Mouse (Mus musculus) heart, adult 2 months (tissue): ENCODE data around the gene Dbp. TPM values are rescaled to one million over a fixed set of nuclear protein-coding genes. Genes with fewer than 3 reads are reported as not detected.

ENCODE experiments used
- DNase-seq, 2 experiments: peaks; one replicate each; pipeline ENCODE4 v3.0.0; 2021
- H3K27ac ChIP-seq: fragments of 200-600 bp; 2 replicates; pipeline ENCODE4 v1.8.1; 2022
- H3K27me3 ChIP-seq: fragments of 200-500 bp; 2 replicates; pipeline ENCODE4 v1.6.1; 2012; ENCODE audit warnings: mild to moderate bottlenecking, low read length, inconsistent platforms, mixed read lengths; ENCODE audit not compliant: control insufficient read depth, insufficient read depth
- H3K36me3 ChIP-seq: fragments of 200-500 bp; 2 replicates; pipeline ENCODE4 v1.6.1; 2012; ENCODE audit warnings: low read length, inconsistent platforms; ENCODE audit not compliant: control insufficient read depth, insufficient read depth
- H3K4me1 ChIP-seq: fragments of 200-500 bp; 2 replicates; pipeline ENCODE4 v1.6.1; 2011; ENCODE audit warnings: low read length; ENCODE audit not compliant: control insufficient read depth, insufficient read depth
- H3K4me3 ChIP-seq: fragments of 200-600 bp; 2 replicates; pipeline ENCODE4 v1.8.1; 2022
- H3K79me2 ChIP-seq: fragments of 200-500 bp; replicated peaks from 2 replicates; pipeline ENCODE4 v1.6.1; 2012; ENCODE audit warnings: mild to moderate bottlenecking, inconsistent platforms, low read length, moderate library complexity, mixed read lengths; ENCODE audit not compliant: control insufficient read depth, insufficient read depth
- H3K9ac ChIP-seq: fragments of 200-500 bp; 2 replicates; pipeline ENCODE4 v1.6.1; 2012; ENCODE audit warnings: low read depth, mild to moderate bottlenecking, control low read depth, inconsistent platforms, low read length, mixed read lengths
- CTCF ChIP-seq: fragments of 200-600 bp; IDR thresholded peaks from 2 replicates; pipeline ENCODE4 v1.8.1; 2022; ENCODE audit warnings: antibody characterized with exemption, mild to moderate bottlenecking, moderate library complexity
- EP300 ChIP-seq: fragments of 200-500 bp; IDR thresholded peaks from 2 replicates; pipeline ENCODE4 v1.6.1; 2011; ENCODE audit warnings: low read depth, low read length, control low read depth; ENCODE audit not compliant: insufficient read depth
- POLR2A ChIP-seq: fragments of 200-500 bp; IDR thresholded peaks from 2 replicates; pipeline ENCODE4 v1.6.1; 2011; ENCODE audit warnings: mild to moderate bottlenecking, low read depth, low read length, control low read depth; ENCODE audit not compliant: insufficient read depth
- WGBS: fragments of 180-500 bp; shearing (Covaris S2); methylation state at CpG from one replicate; pipeline ENCODE4 v1.1.7; 2018; 5-methylcytosine and 5-hydroxymethylcytosine counted together
- intact Hi-C: fragments of 180-260 bp; cut with DNase I; formaldehyde crosslinking; loops from one replicate; pipeline ENCODE4 v1.15.1; 2025
- polyA plus RNA-seq: library from polyadenylated mRNA; depleted of rRNA; stranded (reverse); fragments of >200 nt; gene quantifications from 2 replicates; pipeline ENCODE4 v1.2.3, GENCODE M21; 2012; rRNA removed
- total RNA-seq, 2 experiments: library from RNA; stranded (reverse); gene quantifications; 2 replicates each; pipeline ENCODE4 v1.2.3; 2021

Gene Dbp
- total and polyA plus RNA-seq, 3 experiments: 6.4 to 134 (median 93.6) TPM

GRCm38 (mm10) chr7:45748110-45748509 is 43.2 kb downstream of the Dbp start:
- Histone ChIP-seq H3K4me1 (peaks cover 2% of the 10 kb centered on the region; the same call in 1 of the 2 replicates), H3K4me3 (no peak overlapping the region), H3K79me2 (no peaks in the 10 kb centered on the region), H3K36me3 (no peaks in the 10 kb centered on the region), H3K27me3 (no peaks in the 10 kb centered on the region), H3K9ac (no peak overlapping the region), H3K27ac (no peak overlapping the region)
- intact Hi-C loops: no loop called here
- no peak for DNase-seq
- TF ChIP-seq POLR2A: no peak
- no peak for TF ChIP-seq EP300
- no peak for TF ChIP-seq CTCF
- 52% methylated on average over 7 of the region's 7 CpGs for WGBS

- Histone ChIP-seq H3K9ac (no peak overlapping the region), H3K36me3 (no peaks in the 10 kb centered on the region), H3K27me3 (no peaks in the 10 kb centered on the region), H3K27ac (no peak overlapping the region), H3K4me1 (peaks cover 2% of the 10 kb centered on the region; the same call in 1 of the 2 replicates), H3K79me2 (no peaks in the 10 kb centered on the region), H3K4me3 (no peak overlapping the region)
- WGBS: 36% methylated on average over 9 of the region's 10 CpGs
- TF ChIP-seq EP300 (no peak), CTCF (no peak), POLR2A (no peak)
- intact Hi-C loops: no loop called here
- no peak for DNase-seq
Measured at GRCm38 (mm10) chr7:45749401-45749800, 44.5 kb downstream of the Dbp start.

- TF ChIP-seq CTCF (no peak), EP300 (no peak), POLR2A (no peak)
- H3K36me3 ChIP-seq: no peaks in the 10 kb centered on the region
- H3K27ac ChIP-seq: no peak overlapping the region
- intact Hi-C loops: no loop called here
- no peaks in the 10 kb centered on the region for H3K27me3 ChIP-seq
- no peaks in the 10 kb centered on the region for H3K79me2 ChIP-seq
- H3K4me1 ChIP-seq: peaks cover 2% of the 10 kb centered on the region; the same call in 1 of the 2 replicates
- no peak overlapping the region for H3K4me3 ChIP-seq
- WGBS: 65% methylated on average over 9 of the region's 9 CpGs
- DNase-seq: no peak
- no peak overlapping the region for H3K9ac ChIP-seq
Measured at GRCm38 (mm10) chr7:45750162-45750561, 45.3 kb downstream of the Dbp start.

GRCm38 (mm10) chr7:45755703-45756102 is 50.8 kb downstream of the Dbp start:
- no peaks in the 10 kb centered on the region; the same call in 1 of the 2 replicates for H3K4me1 ChIP-seq
- no peaks in the 10 kb centered on the region for H3K79me2 ChIP-seq
- H3K4me3 ChIP-seq: no peak overlapping the region
- peaks cover 6% of the 10 kb centered on the region for H3K27me3 ChIP-seq
- no peak overlapping the region for H3K27ac ChIP-seq
- no peak for DNase-seq
- WGBS: 62% methylated on average over 6 of the region's 6 CpGs
- H3K9ac ChIP-seq: no peak overlapping the region
- TF ChIP-seq CTCF (no peak), EP300 (no peak), POLR2A (no peak)
- intact Hi-C loops: no loop called here
- no peaks in the 10 kb centered on the region for H3K36me3 ChIP-seq

GRCm38 (mm10) chr7:45759400-45759799 is 54.5 kb downstream of the Dbp start:
- WGBS: 14% methylated on average over 27 of the region's 27 CpGs
- Histone ChIP-seq H3K4me3 (no peak overlapping the region), H3K27me3 (peaks cover 9% of the 10 kb centered on the region), H3K9ac (no peak overlapping the region), H3K4me1 (no peaks in the 10 kb centered on the region; the same call in 1 of the 2 replicates), H3K79me2 (no peaks in the 10 kb centered on the region), H3K36me3 (no peaks in the 10 kb centered on the region), H3K27ac (no peak overlapping the region)
- intact Hi-C loops: no loop called here
- TF ChIP-seq POLR2A (no peak), EP300 (no peak), CTCF (no peak)
- no peak for DNase-seq

Other genes with a start within 250 kb of the Dbp start
Only the 30 nearest of the 34 such genes appear.
- gene Gm45808, start 218.3 kb upstream of the Dbp start, total RNA-seq: 1 to 10 TPM; 4.8 to 8.1 TPM
- gene Gm45808, start 218.3 kb upstream of the Dbp start, polyA plus RNA-seq: 1.6 and 2.5 TPM in 2 replicates
- gene Dhdh, start 216.3 kb upstream of the Dbp start, total RNA-seq: 1 to 10 TPM; 8.2 to 8.9 TPM
- gene Dhdh, start 216.3 kb upstream of the Dbp start, polyA plus RNA-seq: 6.4 and 10.1 TPM in 2 replicates
- 100 to 1,000 TPM; 132 to 152 TPM for gene Nucb1, start 194.7 kb upstream of the Dbp start, total RNA-seq
- 158 and 177 TPM in 2 replicates for gene Nucb1, start 194.7 kb upstream of the Dbp start, polyA plus RNA-seq
- 10 to 100 TPM; 27.3 to 29.6 TPM for gene Ppp1r15a, start 178.8 kb upstream of the Dbp start, total RNA-seq
- gene Ppp1r15a, start 178.8 kb upstream of the Dbp start, polyA plus RNA-seq: 20.9 and 36.0 TPM in 2 replicates
- gene Plekha4, start 178.8 kb upstream of the Dbp start, total RNA-seq: 1 to 10 TPM; 2.9 to 3.2 TPM
- 6.7 and 7.2 TPM in 2 replicates for gene Plekha4, start 178.8 kb upstream of the Dbp start, polyA plus RNA-seq
- gene Hsd17b14, start 150.2 kb upstream of the Dbp start, total RNA-seq: under 1 TPM in 1 of 2 experiments, not detected in 1; 0.76 TPM
- gene Hsd17b14, start 150.2 kb upstream of the Dbp start, polyA plus RNA-seq: 0.45 and 0.47 TPM in 2 replicates
- gene Bcat2, start 134.9 kb upstream of the Dbp start, total RNA-seq: 100 to 1,000 TPM; 219 to 306 TPM
- gene Bcat2, start 134.9 kb upstream of the Dbp start, polyA plus RNA-seq: 142 and 198 TPM in 2 replicates
- gene Fgf21, start 89.6 kb upstream of the Dbp start, total RNA-seq: not detected
- not detected in 2 replicates for gene Fgf21, start 89.6 kb upstream of the Dbp start, polyA plus RNA-seq
- not detected for gene Fut1, start 87.8 kb upstream of the Dbp start, total RNA-seq
- 0.25 TPM in 1 of 2 replicates, not detected in the other for gene Fut1, start 87.8 kb upstream of the Dbp start, polyA plus RNA-seq
- under 1 TPM; 0.26 to 0.27 TPM for gene Izumo1, start 83.3 kb upstream of the Dbp start, total RNA-seq
- gene Izumo1, start 83.3 kb upstream of the Dbp start, polyA plus RNA-seq: 0.29 and 0.70 TPM in 2 replicates
- gene Rasip1, start 77.6 kb upstream of the Dbp start, total RNA-seq: 10 to 100 TPM; 25.0 to 25.5 TPM
- gene Rasip1, start 77.6 kb upstream of the Dbp start, polyA plus RNA-seq: 30.5 and 30.9 TPM in 2 replicates
- gene Mamstr, start 65.1 kb upstream of the Dbp start, total RNA-seq: 1 to 10 TPM; 3.8 to 4.0 TPM
- 11.3 and 12.0 TPM in 2 replicates for gene Mamstr, start 65.1 kb upstream of the Dbp start, polyA plus RNA-seq
- gene Fut2, start 38.7 kb upstream of the Dbp start, total RNA-seq: under 1 TPM; 0.50 to 0.60 TPM
- gene Fut2, start 38.7 kb upstream of the Dbp start, polyA plus RNA-seq: 1.1 and 1.9 TPM in 2 replicates
- under 1 TPM; 0.18 to 0.26 TPM for gene Ntn5, start 21.1 kb upstream of the Dbp start, total RNA-seq
- gene Ntn5, start 21.1 kb upstream of the Dbp start, polyA plus RNA-seq: 0.47 TPM in 1 of 2 replicates, not detected in the other
- gene Sec1, start 10.7 kb upstream of the Dbp start, total RNA-seq: under 1 TPM; 0.16 to 0.25 TPM
- gene Sec1, start 10.7 kb upstream of the Dbp start, polyA plus RNA-seq: 0.16 and 0.41 TPM in 2 replicates
- gene Car11, start 5.2 kb upstream of the Dbp start, total RNA-seq: 1 to 10 TPM; 5.2 to 6.8 TPM
- 10.6 and 14.4 TPM in 2 replicates for gene Car11, start 5.2 kb upstream of the Dbp start, polyA plus RNA-seq
- 100 to 1,000 TPM; 496 to 617 TPM for gene Rpl18, start 10.4 kb downstream of the Dbp start, total RNA-seq
- 580 and 697 TPM in 2 replicates for gene Rpl18, start 10.4 kb downstream of the Dbp start, polyA plus RNA-seq
- 10 to 100 TPM; 15.9 to 18.2 TPM for gene Sphk2, start 12.9 kb downstream of the Dbp start, total RNA-seq
- gene Sphk2, start 12.9 kb downstream of the Dbp start, polyA plus RNA-seq: 24.1 and 24.9 TPM in 2 replicates
- under 1 TPM; 0.13 to 0.34 TPM for gene Fam83e, start 16.1 kb downstream of the Dbp start, total RNA-seq
- 0.64 and 1.1 TPM in 2 replicates for gene Fam83e, start 16.1 kb downstream of the Dbp start, polyA plus RNA-seq
- gene Spaca4, start 20.7 kb downstream of the Dbp start, total RNA-seq: not detected
- gene Spaca4, start 20.7 kb downstream of the Dbp start, polyA plus RNA-seq: not detected in 2 replicates
- under 1 TPM in 1 of 2 experiments, not detected in 1; 0.14 TPM for gene Lmtk3, start 78.7 kb downstream of the Dbp start, total RNA-seq
- gene Lmtk3, start 78.7 kb downstream of the Dbp start, polyA plus RNA-seq: 0.18 and 0.67 TPM in 2 replicates
- not detected for gene Sult2b1, start 79.6 kb downstream of the Dbp start, total RNA-seq
- gene Sult2b1, start 79.6 kb downstream of the Dbp start, polyA plus RNA-seq: 0.08 TPM in 1 of 2 replicates, not detected in the other
- 10 to 100 TPM; 59.1 to 61.9 TPM for gene Cyth2, start 109.5 kb downstream of the Dbp start, total RNA-seq
- 27.3 and 33.0 TPM in 2 replicates for gene Cyth2, start 109.5 kb downstream of the Dbp start, polyA plus RNA-seq
- gene Kcnj14, start 119.7 kb downstream of the Dbp start, total RNA-seq: under 1 TPM; 0.66 to 0.89 TPM
- gene Kcnj14, start 119.7 kb downstream of the Dbp start, polyA plus RNA-seq: 0.78 and 35.7 TPM in 2 replicates
- 10 to 100 TPM; 11.8 to 13.1 TPM for gene Grwd1, start 125.9 kb downstream of the Dbp start, total RNA-seq
- gene Grwd1, start 125.9 kb downstream of the Dbp start, polyA plus RNA-seq: 9.1 and 9.4 TPM in 2 replicates
- 100 to 1,000 TPM; 107 to 126 TPM for gene Kdelr1, start 167.7 kb downstream of the Dbp start, total RNA-seq
- 254 and 344 TPM in 2 replicates for gene Kdelr1, start 167.7 kb downstream of the Dbp start, polyA plus RNA-seq
- under 1 TPM; 0.31 to 0.43 TPM for gene Grin2d, start 173.3 kb downstream of the Dbp start, total RNA-seq
- 0.56 and 0.92 TPM in 2 replicates for gene Grin2d, start 173.3 kb downstream of the Dbp start, polyA plus RNA-seq
- gene Syngr4, start 191.6 kb downstream of the Dbp start, total RNA-seq: not detected
- gene Syngr4, start 191.6 kb downstream of the Dbp start, polyA plus RNA-seq: 0.38 and 0.53 TPM in 2 replicates
- gene Tmem143, start 191.9 kb downstream of the Dbp start, total RNA-seq: 100 to 1,000 TPM; 113 to 132 TPM
- gene Tmem143, start 191.9 kb downstream of the Dbp start, polyA plus RNA-seq: 205 and 206 TPM in 2 replicates
- 10 to 100 TPM; 24.2 to 29.2 TPM for gene Emp3, start 216.3 kb downstream of the Dbp start, total RNA-seq
- gene Emp3, start 216.3 kb downstream of the Dbp start, polyA plus RNA-seq: 59.7 and 77.7 TPM in 2 replicates